Mouse (Mus musculus): Measurements from ENCODE around the gene Smyd3. TPM values are rescaled to one million over a fixed set of nuclear protein-coding genes. Genes with fewer than 3 reads are reported as not detected.
A peak's percentile ranks its signal among the peaks of the same experiment; 100 is the strongest.
"Not testable (repeated sequence)": the region's sequence is repeated elsewhere in the genome, so short reads cannot be mapped to it uniquely, and the experiment has no call there.

The Smyd3 gene
- total RNA-seq, 2 experiments from 2014 or later = 18.2 to 19.3 TPM

DNA sequence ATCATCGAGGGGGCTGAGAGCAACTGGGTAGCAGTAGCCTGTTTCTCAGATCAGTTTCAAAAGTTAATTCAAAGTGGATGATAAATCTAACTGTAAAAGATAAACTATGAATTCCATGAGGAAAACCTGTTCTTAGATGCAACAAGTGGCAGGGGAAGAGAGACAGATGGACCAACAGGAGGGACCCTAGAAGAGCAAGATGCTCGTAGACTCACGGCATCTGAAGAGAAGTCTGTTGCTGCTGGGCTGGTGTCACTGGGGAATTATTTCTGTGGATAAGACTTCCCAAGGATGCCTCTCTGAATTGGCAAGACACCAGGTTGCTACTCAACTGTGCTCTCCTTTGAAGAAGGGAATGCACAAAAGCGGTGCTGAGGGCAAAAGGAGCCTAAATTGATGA is 333.2 kb downstream of the Smyd3 start:
- DNase-seq (ENCODE audit: low spot score in 2 of 2) = peak; percentile 45 to 57

DNA sequence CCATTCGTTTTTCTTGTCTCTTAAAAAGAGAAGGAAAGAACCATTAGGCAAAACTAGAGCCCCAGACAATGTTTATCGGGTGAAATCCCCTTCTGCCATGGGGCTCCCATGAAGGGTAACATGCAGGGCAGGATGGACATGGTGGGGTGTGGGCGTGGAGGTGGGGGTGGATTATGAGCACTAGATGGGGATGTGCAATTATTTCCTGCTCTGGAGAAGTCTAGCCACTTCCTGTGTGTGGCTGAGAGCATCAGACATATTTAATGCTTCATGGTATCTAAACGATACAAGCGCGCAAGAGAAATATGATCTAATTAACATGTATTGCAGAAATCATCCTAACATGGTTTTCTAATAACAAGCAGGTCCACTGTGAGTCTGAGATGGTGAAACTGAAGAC is 334.3 kb downstream of the Smyd3 start:
- DNase-seq (ENCODE audit: low spot score in 2 of 2) = no peak

DNA sequence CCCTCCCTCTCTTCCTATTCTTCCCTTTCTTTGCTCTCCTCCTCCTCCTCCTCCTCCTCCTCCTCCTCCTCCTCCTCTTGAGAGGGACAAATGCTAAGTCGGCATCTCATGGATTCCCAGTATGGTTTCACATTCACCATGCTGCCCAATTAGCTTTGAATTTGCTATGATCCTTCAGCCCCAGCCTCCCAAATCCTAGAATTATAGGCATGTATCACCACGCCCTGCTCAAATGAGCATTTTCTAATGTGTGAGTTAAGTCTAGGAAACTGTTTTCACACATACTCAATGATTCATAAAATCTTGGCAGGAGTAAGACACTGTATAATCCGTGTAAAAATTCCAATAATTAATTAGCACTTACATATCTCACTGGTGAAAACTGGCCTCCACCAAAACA is 337.3 kb downstream of the Smyd3 start:
- no peak for DNase-seq (ENCODE audit: low spot score in 2 of 2)

DNA sequence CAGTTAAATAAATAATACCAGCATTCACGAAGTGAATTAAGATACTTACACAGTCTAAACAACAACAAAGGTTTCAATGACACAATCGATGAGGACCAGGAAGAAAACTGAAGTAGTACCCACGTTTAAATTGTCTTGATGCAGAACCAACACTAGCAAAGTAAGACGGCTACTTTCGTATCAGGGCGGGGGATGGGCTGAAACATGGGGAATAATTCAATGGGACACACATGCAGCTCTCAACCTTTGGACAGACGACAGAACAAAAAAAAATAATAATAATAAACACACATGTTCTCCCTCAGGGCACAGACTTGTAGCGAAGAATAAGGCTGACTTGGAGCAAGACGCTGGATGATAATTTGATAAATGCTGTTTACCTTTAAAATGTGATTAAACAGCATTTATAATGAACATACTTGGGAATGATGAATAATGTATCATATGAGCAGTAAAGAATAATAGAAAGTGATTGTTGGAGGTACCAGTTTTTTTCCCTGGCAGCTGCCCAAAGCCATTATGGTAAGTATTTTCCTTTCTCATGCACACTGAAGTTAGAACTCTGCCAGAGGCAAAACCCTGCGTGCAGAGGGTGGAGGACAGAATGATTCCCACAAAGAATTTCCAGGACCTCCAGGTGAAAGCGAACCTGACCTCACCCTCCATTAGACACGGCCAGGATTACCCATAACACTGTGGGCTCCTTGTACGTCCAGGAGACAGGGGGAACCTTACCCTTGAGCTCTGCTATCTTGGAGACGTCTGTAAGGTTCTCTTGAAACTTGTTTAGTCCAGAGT is 340.8 kb downstream of the Smyd3 start:
- no peak for DNase-seq (ENCODE audit: low spot score in 2 of 2)

DNA sequence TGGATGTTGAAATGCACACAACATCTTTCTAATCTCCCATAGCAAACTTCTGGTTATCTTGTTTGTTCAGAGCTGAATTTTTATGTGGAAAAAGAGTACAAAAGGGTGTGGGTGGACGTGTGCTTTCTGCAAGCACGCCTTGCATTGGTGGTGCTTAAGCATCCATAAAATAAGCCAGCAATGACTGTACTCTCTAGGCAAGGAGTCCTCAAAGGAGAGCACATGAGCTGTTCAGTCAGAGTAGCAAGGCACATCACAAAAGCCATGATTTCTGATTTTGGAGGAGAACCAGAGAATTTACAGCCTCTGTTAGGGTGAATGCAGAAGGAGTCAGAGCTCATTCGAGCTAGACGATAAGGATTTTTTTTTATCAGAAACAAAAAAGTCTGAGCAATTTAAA is 343.6 kb downstream of the Smyd3 start:
- DNase-seq (ENCODE audit: low spot score in 2 of 2) = no peak

GRCm38 (mm10) chr1:179170555-179170954 is 347.3 kb downstream of the Smyd3 start:
- DNase-seq (ENCODE audit: low spot score in 2 of 2) = no peak

DNA sequence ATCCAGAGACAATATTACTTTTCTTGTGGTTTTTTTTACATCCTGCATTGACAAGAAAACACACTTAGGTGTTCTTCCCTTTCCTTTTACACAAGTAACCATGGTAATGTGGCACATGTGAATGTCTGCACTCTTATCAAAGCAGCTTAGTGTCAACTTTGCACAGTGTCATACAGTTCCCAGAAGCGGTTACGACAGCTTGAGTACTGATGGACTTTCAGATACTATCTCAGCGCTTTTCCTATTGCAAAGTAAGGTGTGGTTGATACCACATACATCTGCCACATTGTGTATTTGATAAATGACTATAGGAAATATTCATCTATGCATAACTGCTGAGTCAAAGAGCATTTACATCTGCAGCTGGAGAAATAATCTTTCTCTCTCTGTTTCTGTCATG is 348.1 kb downstream of the Smyd3 start:
- DNase-seq (ENCODE audit: low spot score in 2 of 2) = no peak

GRCm38 (mm10) chr1:179169161-179169560 is 348.7 kb downstream of the Smyd3 start:
- DNase-seq (ENCODE audit: low spot score in 2 of 2) = no peak

DNA sequence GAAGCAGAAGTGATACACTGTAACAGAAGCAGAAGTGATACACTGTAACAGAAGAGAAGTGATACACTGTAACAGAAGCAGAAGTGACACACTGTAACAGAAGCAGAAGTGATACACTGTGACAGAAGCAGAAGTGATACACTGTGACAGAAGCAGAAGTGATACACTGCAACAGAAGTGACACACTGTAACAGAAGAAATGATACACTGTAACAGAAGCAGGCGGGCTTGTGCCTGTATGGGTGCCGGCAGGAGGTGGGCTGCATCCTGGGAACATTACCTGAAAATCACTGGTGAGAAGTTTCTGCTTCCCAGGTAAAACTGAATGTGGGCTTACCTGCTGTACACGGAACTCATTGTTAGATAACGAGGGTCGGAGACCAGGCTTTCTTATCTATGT is 353.6 kb downstream of the Smyd3 start:
- not testable (repeated sequence) for DNase-seq (ENCODE audit: low spot score in 2 of 2)

- not testable (repeated sequence) for DNase-seq (ENCODE audit: low spot score in 2 of 2)
These were observed 355.1 kb downstream of the Smyd3 start for GRCm38 (mm10) chr1:179162752-179163151.

- peak in 1 of 2 experiments; percentile 35 for DNase-seq (ENCODE audit: low spot score in 2 of 2)
These were observed 355.9 kb downstream of the Smyd3 start for GRCm38 (mm10) chr1:179161947-179162346.

DNA sequence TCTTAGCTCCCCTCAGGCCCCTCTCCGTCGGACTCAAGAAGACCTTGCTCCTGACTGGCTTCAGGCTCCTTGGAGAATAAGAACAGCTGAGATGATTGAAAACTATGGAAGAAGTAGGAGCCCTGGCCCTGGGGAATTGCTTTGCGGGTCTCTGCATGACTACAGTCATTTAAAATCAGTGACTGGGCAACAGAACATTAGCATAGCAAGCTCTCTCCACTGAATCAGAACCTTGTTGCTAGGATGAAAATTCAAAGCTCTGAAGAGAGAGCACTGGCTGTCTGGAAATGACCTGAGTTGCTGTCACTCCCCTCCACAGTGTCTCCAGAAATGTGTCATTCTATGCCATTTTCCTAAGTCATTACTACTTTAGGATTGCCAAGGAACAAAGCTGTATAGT is 357.1 kb downstream of the Smyd3 start:
- no peak for DNase-seq (ENCODE audit: low spot score in 2 of 2)

GRCm38 (mm10) chr1:179152376-179152775 is 365.5 kb downstream of the Smyd3 start:
- no peak for DNase-seq (ENCODE audit: low spot score in 2 of 2)

GRCm38 (mm10) chr1:179151275-179151674 is 366.6 kb downstream of the Smyd3 start:
- DNase-seq (ENCODE audit: low spot score in 2 of 2) = no peak

- DNase-seq (ENCODE audit: low spot score in 2 of 2) = no peak
These were observed 368.2 kb downstream of the Smyd3 start for GRCm38 (mm10) chr1:179149468-179150140.

- no peak for DNase-seq (ENCODE audit: low spot score in 2 of 2)
These were observed 371.1 kb downstream of the Smyd3 start for GRCm38 (mm10) chr1:179146730-179147167.

DNA sequence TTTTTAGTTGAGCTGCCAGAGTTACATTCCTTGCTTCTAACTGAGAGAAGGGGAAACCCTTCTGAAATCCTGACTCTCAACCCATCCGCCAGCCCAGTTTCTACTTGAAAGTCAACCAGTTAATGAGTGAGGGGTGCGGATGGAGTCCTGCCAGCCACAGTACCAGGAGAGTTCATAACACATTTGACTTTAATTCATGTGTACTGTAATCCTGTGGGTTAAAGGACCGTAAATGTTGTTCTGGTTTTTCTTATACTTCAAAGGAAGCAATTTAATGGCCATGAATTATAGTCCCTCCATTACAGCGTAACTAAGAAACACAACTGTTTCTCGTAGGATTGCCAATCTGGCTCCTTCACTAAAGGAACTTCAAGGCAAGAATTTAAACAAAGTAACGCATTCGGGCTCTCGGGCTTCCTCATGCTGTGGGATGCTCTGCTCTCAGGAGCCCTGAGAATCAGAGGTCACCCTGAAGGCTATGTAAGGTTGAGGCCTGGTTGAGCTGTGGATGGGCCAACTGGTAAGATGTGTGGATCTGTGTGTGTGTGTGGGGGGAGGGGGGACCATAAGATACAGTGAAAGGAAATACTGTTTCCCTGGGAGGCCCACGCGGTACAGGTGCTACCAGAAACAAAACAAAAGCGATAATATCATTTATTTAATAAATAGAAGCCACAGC is 374.5 kb downstream of the Smyd3 start:
- no peak for DNase-seq (ENCODE audit: low spot score in 2 of 2)

DNA sequence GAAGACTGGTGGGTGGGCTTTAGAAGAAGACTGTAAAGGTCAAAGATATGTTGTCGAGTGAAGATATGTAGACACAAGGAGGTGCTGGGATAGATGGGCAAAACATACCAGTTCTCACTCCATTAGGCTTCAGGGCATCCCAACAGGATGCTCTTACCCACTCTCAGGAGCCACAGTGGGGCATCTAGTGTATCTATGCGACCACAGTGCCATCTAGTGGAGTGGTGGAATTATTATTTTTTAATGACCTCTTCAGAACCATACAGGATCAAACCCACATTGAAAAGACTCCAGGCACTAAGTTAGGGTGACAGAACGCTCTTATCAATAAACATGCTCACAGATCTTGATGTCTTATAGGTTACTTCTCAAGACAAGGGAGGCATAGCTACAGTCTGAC is 375.7 kb downstream of the Smyd3 start:
- DNase-seq (ENCODE audit: low spot score in 2 of 2) = peak; percentile 34 to 72

- DNase-seq (ENCODE audit: low spot score in 2 of 2) = no peak
These were observed 376.7 kb downstream of the Smyd3 start for GRCm38 (mm10) chr1:179141071-179141650.

DNA sequence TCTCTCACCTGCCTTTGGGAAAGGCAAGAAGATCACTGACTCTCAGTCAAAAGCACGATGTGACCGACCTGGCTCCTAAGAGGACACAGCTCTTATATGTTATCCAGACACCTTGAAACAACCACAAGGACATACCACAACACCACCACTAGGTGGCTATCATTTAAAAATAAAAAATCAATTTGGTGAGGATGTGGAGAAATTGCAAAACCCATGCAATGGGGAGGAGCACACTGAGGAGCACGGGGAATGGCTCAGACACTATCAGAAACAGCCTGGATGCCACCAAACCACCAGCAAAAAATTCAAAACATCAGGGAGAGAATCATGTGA is 380.7 kb downstream of the Smyd3 start:
- DNase-seq (ENCODE audit: low spot score in 2 of 2) = no peak

DNA sequence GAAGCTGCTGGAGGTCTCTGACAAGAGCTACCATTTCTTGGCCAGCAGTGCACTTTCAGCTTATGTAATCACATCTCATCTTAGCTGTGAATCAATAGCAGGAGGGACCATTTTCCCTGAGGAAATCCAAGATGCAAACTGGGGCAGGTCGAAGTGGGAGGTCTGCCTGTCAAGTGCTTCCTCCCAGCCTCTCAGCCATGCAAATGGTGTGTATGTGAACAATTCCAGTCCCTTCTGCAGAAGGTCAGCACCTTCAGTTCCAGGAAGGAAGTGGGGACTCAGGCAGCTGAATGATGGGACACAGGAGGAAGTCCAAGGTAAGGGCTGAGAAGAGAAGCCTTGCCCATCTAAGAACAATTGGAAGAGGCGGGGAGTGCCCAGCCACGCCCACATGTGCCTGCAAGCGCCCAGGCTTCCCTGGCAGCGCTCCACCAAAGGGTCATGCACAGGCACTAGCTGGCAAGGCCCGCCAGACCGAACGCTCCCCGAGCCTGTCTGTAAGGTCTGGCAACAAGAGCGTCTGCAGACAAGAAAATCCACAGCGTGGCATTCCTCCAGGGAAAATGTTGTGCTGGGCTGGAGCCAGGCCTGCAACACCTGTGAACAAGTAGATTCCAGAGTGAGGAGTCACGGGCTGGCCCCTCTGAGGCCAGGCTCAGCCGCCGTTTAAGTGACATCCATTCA is 381.2 kb downstream of the Smyd3 start:
- no peak for DNase-seq (ENCODE audit: low spot score in 2 of 2)
